Mouse (Mus musculus): ENCODE measurements around the gene Acr. TPM values are rescaled to one million over a fixed set of nuclear protein-coding genes. Genes with fewer than 3 reads are reported as not detected.

The Acr gene
- 0.43 TPM in 1 of 2 replicates, not detected in the other for polyA plus RNA-seq (2014; fragmentation: Nextera tagmentation; extraction: Ambion mirVana)

DNA sequence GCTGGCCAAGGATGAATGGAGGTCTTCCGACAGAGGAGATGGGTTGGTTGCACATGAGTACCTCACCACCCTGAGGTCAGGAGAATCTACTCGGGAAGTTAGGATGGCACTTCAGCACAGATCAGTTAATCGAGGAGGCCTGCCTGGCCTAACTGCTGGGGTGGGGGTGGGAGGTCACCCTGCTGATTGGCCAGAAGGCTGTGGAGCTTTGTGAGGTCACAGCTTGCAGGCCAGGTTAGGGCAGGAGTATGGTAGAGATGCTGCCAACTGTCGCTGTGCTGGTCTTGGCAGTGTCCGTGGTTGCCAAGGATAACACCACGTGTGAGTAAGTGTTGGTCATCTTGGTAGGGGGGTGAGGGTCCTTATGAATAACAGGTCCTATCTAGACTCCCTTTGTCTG, at the start of gene Acr:
Acr (plus strand) TSS at position 213 of the 400 bp plus-strand sequence.
- 83% methylated on average over 6 of the region's 6 CpGs for WGBS
- Histone ChIP-seq H3K4me3 (ENCODE audit: low read depth, low read length) (no peak within 1 kb of the TSS), H3K4me1 (replicated peaks; ENCODE audit: control insufficient read depth, insufficient read depth, low read length) (no peaks in the 10 kb centered on the region), H3K9ac (ENCODE audit: low read length) (no peak within 1 kb of the TSS), H3K27ac (ENCODE audit: low read depth) (no peak within 1 kb of the TSS), H3K9me3 (ENCODE audit: control insufficient read depth, low read length) (no peaks in the 10 kb centered on the region), H3K36me3 (ENCODE audit: control insufficient read depth, insufficient read depth, low read length) (no peaks in the 10 kb centered on the region), H3K27me3 (replicated peaks; ENCODE audit: control insufficient read depth, insufficient read depth, low read length) (no peaks in the 10 kb centered on the region), H3K4me2 (ENCODE audit: low read length) (no peak within 1 kb of the TSS)
- DNase-seq (ENCODE audit: low spot score): no peak
- ATAC-seq (replicated peaks; ENCODE audit: low FRiP score, low TSS enrichment, low read depth): no peak

DNA sequence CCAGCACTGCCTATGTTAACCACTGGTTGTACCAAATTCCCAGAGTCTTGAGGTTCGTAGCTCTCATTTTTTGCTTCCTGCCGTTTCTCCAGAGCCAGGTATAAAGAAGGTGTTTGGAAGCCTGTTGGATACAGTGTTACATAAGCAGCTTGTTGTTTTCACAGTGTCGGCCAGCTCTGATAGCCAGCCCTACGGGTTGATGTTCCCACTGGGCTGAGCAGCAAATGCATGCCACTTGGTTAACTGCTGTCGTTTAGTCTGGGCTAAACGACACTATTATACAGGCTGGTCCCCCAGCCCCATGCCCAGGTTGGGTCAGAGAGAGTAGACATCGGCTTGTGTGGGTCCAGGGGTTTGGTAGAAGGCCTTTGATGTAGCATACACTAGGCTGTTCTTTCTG, 46.2 kb upstream of the Acr start:
- Histone ChIP-seq H3K4me3 (ENCODE audit: low read depth, low read length) (no peak overlapping the region), H3K27ac (ENCODE audit: low read depth) (no peak overlapping the region), H3K9ac (ENCODE audit: low read length) (no peak overlapping the region), H3K27me3 (replicated peaks; ENCODE audit: control insufficient read depth, insufficient read depth, low read length) (peaks cover 23% of the 10 kb centered on the region), H3K4me2 (ENCODE audit: low read length) (no peak overlapping the region), H3K36me3 (ENCODE audit: control insufficient read depth, insufficient read depth, low read length) (no peaks in the 10 kb centered on the region), H3K4me1 (replicated peaks; ENCODE audit: control insufficient read depth, insufficient read depth, low read length) (no peaks in the 10 kb centered on the region), H3K9me3 (ENCODE audit: control insufficient read depth, low read length) (no peaks in the 10 kb centered on the region)
- no peak for ATAC-seq (replicated peaks; ENCODE audit: low FRiP score, low TSS enrichment, low read depth)
- 70% methylated on average over 7 of the region's 7 CpGs for WGBS
- no peak for DNase-seq (ENCODE audit: low spot score)

GRCm38 (mm10) chr15:89522566-89523282, 45.4 kb upstream of the Acr start:
- no peak for ATAC-seq (replicated peaks; ENCODE audit: low FRiP score, low TSS enrichment, low read depth)

GRCm38 (mm10) chr15:89523283-89523832, 44.8 kb upstream of the Acr start:
- no peaks in the 10 kb centered on the region for H3K4me1 ChIP-seq (replicated peaks; ENCODE audit: control insufficient read depth, insufficient read depth, low read length)
- H3K4me3 ChIP-seq (ENCODE audit: low read depth, low read length): peak overlapping the region; percentile 54
- H3K9me3 ChIP-seq (ENCODE audit: control insufficient read depth, low read length): no peaks in the 10 kb centered on the region
- H3K27me3 ChIP-seq (replicated peaks; ENCODE audit: control insufficient read depth, insufficient read depth, low read length): peaks cover 23% of the 10 kb centered on the region
- DNase-seq (ENCODE audit: low spot score): peak; percentile 69
- ATAC-seq (replicated peaks; ENCODE audit: low FRiP score, low TSS enrichment, low read depth): peak; percentile 57
- H3K4me2 ChIP-seq (ENCODE audit: low read length): peak overlapping the region; percentile 88
- H3K36me3 ChIP-seq (ENCODE audit: control insufficient read depth, insufficient read depth, low read length): no peaks in the 10 kb centered on the region
- 14% methylated on average over 38 of the region's 47 CpGs for WGBS
- H3K9ac ChIP-seq (ENCODE audit: low read length): 0 out of 2 replicates have a peak overlapping the region, but pooled peaks have one; percentile 20
- no peak overlapping the region for H3K27ac ChIP-seq (ENCODE audit: low read depth)

More at GRCm38 (mm10) chr15:89522566-89523282, 45.4 kb upstream of the Acr start:
- Histone ChIP-seq H3K4me1 (replicated peaks; ENCODE audit: control insufficient read depth, insufficient read depth, low read length) (no peaks in the 10 kb centered on the region), H3K27me3 (replicated peaks; ENCODE audit: control insufficient read depth, insufficient read depth, low read length) (peaks cover 23% of the 10 kb centered on the region), H3K9ac (ENCODE audit: low read length) (no peak overlapping the region), H3K9me3 (ENCODE audit: control insufficient read depth, low read length) (no peaks in the 10 kb centered on the region), H3K4me2 (ENCODE audit: low read length) (no peak overlapping the region; the same call in 1 of the 2 replicates), H3K27ac (ENCODE audit: low read depth) (no peak overlapping the region), H3K4me3 (ENCODE audit: low read depth, low read length) (no peak overlapping the region), H3K36me3 (ENCODE audit: control insufficient read depth, insufficient read depth, low read length) (no peaks in the 10 kb centered on the region)
- no peak for DNase-seq (ENCODE audit: low spot score)
- 84% methylated on average over 10 of the region's 10 CpGs for WGBS

DNA sequence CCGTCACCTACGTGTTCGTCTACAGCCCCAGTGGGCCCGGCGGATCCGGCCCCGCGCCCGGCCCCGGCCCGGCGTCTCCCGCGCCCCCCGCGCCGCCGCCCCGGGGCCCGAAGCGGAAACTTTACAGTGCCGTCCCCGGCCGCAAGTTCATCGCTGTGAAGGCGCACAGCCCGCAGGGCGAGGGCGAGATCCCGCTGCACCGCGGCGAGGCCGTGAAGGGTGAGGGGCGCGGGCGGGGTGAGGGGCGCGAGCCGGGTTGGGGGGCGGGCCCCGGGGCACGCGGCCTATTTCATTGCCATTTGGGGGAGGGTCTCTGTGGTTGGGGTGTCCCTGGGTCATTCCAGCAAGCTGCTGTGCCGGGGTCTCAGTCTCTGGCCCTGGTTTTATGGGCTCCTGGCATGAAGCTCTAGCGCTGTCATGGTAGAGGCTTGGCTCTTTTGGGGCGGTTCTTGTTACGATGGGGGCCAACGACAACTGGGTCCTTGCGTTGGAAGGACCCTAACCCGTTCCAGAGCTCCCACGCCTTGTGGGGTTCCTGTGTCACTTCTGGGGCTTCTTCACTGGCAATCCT, 44.0 kb upstream of the Acr start:
- Histone ChIP-seq H3K36me3 (ENCODE audit: control insufficient read depth, insufficient read depth, low read length) (no peaks in the 10 kb centered on the region), H3K27ac (ENCODE audit: low read depth) (no peak overlapping the region), H3K4me2 (ENCODE audit: low read length) (peak overlapping the region; percentile 88), H3K4me1 (replicated peaks; ENCODE audit: control insufficient read depth, insufficient read depth, low read length) (no peaks in the 10 kb centered on the region), H3K4me3 (ENCODE audit: low read depth, low read length) (peak overlapping the region; percentile 54), H3K27me3 (replicated peaks; ENCODE audit: control insufficient read depth, insufficient read depth, low read length) (peaks cover 23% of the 10 kb centered on the region), H3K9ac (ENCODE audit: low read length) (peak overlapping the region; percentile 43), H3K9me3 (ENCODE audit: control insufficient read depth, low read length) (no peaks in the 10 kb centered on the region)
- DNase-seq (ENCODE audit: low spot score) (no peak), ATAC-seq (replicated peaks; ENCODE audit: low FRiP score, low TSS enrichment, low read depth) (peak; percentile 26; the same call in 1 of the 2 replicates)
- 4% methylated on average over 51 of the region's 52 CpGs for WGBS

DNA sequence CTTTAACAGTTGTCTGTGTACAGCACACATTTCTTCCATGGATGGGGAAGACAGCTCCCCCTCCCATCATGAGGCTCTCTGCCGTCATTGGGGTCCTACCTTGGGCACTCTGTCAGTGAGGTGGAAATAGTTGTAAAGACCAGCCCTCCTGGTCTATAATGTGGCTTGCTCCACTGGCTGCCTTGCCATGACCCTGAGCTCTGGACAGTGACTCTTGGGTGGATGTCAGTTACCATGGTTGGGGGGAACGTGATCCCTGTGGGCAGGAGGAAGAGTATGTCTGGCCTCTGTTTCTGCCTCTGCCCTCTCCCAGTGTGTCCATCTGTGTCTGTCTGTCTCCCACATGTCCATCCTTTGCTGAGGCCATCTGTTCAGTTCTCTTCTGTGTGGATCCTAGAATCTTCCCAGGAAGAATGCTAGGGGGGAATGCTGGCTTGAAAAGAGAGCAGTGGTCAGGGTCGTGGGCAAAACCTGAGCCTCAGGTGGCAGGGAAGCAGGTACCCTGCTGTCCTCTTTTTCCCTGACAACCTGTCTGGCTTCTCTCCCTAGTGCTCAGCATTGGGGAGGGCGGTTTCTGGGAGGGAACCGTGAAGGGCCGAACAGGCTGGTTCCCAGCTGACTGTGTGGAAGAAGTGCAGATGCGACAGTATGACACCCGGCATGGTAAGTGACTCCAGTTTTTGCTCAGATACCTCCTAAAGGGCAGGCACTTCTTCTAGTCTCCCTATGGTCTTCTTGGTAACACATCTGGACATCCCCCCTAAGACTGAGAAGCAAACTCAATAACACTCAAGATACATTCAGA, 43.3 kb upstream of the Acr start:
- Histone ChIP-seq H3K9ac (ENCODE audit: low read length) (no peak overlapping the region; the same call in 1 of the 2 replicates), H3K27me3 (replicated peaks; ENCODE audit: control insufficient read depth, insufficient read depth, low read length) (peaks cover 23% of the 10 kb centered on the region), H3K27ac (ENCODE audit: low read depth) (no peak overlapping the region), H3K9me3 (ENCODE audit: control insufficient read depth, low read length) (no peaks in the 10 kb centered on the region), H3K4me2 (ENCODE audit: low read length) (peak overlapping the region; percentile 88), H3K4me3 (ENCODE audit: low read depth, low read length) (peak overlapping the region; percentile 54; the same call in 1 of the 2 replicates), H3K4me1 (replicated peaks; ENCODE audit: control insufficient read depth, insufficient read depth, low read length) (no peaks in the 10 kb centered on the region), H3K36me3 (ENCODE audit: control insufficient read depth, insufficient read depth, low read length) (no peaks in the 10 kb centered on the region)
- WGBS: 73% methylated on average over 8 of the region's 8 CpGs
- no peak for DNase-seq (ENCODE audit: low spot score)
- 0 out of 2 replicates have a peak, but pooled peaks have one; percentile 6 for ATAC-seq (replicated peaks; ENCODE audit: low FRiP score, low TSS enrichment, low read depth)

DNA sequence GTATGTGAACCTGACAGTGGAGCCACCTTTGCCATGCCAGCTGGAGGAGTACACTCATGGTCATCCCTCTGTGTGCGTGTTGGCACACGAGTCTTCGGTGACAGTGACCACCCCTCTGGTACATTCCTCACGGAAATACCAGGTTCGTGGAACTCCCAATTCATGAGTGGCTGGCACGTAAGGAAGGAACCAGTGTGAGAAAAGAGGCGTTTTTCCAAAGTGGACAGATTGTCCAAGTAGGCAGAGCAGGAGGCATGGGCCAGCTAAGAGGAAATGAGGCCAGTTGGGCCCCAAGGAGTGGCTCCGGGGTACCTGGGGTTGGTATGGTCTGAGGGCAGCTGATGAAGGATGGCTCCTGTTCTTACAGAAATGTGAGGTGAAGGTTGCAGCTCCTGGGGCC, 42.7 kb upstream of the Acr start:
- DNase-seq (ENCODE audit: low spot score) (no peak), ATAC-seq (replicated peaks; ENCODE audit: low FRiP score, low TSS enrichment, low read depth) (no peak)
- Histone ChIP-seq H3K27me3 (replicated peaks; ENCODE audit: control insufficient read depth, insufficient read depth, low read length) (peaks cover 23% of the 10 kb centered on the region), H3K9me3 (ENCODE audit: control insufficient read depth, low read length) (no peaks in the 10 kb centered on the region), H3K36me3 (ENCODE audit: control insufficient read depth, insufficient read depth, low read length) (no peaks in the 10 kb centered on the region), H3K4me1 (replicated peaks; ENCODE audit: control insufficient read depth, insufficient read depth, low read length) (no peaks in the 10 kb centered on the region), H3K9ac (ENCODE audit: low read length) (no peak overlapping the region), H3K4me2 (ENCODE audit: low read length) (no peak overlapping the region), H3K27ac (ENCODE audit: low read depth) (no peak overlapping the region), H3K4me3 (ENCODE audit: low read depth, low read length) (no peak overlapping the region)
- 94% methylated on average over 8 of the region's 8 CpGs for WGBS

GRCm38 (mm10) chr15:89525896-89526295, 42.2 kb upstream of the Acr start:
- Histone ChIP-seq H3K4me3 (ENCODE audit: low read depth, low read length) (no peak overlapping the region), H3K36me3 (ENCODE audit: control insufficient read depth, insufficient read depth, low read length) (no peaks in the 10 kb centered on the region), H3K27me3 (replicated peaks; ENCODE audit: control insufficient read depth, insufficient read depth, low read length) (peaks cover 23% of the 10 kb centered on the region), H3K9me3 (ENCODE audit: control insufficient read depth, low read length) (no peaks in the 10 kb centered on the region), H3K4me2 (ENCODE audit: low read length) (no peak overlapping the region), H3K9ac (ENCODE audit: low read length) (no peak overlapping the region), H3K27ac (ENCODE audit: low read depth) (no peak overlapping the region), H3K4me1 (replicated peaks; ENCODE audit: control insufficient read depth, insufficient read depth, low read length) (no peaks in the 10 kb centered on the region)
- DNase-seq (ENCODE audit: low spot score) (no peak), ATAC-seq (replicated peaks; ENCODE audit: low FRiP score, low TSS enrichment, low read depth) (no peak)
- WGBS: 77% methylated on average over 7 of the region's 7 CpGs

Data from intestine, embryonic 14.5 days (tissue).